Comparison of ENCODE assay signal across 8 mouse cellular contexts in the genomic region with DNA sequence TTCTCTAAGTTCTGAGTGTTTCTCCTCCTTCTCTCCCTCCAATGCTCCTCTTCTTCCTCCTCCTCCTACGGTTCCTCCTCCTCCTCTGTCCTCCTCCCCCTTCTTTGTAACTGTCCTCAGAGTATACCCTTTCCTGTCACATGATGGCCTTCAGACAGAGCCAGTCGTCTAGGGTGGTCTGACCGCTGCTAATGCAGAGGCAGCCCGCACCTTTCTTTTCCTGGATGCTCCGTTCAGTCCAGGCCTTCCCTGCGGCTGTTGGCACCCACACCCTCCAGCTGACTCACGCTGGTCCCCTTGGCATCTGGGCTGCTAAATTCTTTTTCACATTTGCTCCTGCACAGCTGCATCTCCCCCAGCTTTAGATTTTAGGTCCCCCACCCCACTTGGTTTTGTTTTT. TPM values are rescaled to one million over a fixed set of nuclear protein-coding genes. Genes with fewer than 3 reads are reported as not detected.
DNase-seq lines count a peak whose midpoint lies in the region; ATAC-seq and TF ChIP-seq lines count a peak whose summit lies in the region.

No protein-coding gene starts in this region.

- TF ChIP-seq POLR2A in lung, adult 2 months (IDR thresholded peaks at IDR 0.05; ENCODE audit: borderline replicate concordance, extremely low read depth, low read depth, low read length), result 0 out of 2 replicates have a peak, but pooled peaks have one; percentile 26

- peak overlapping the region; percentile 2; the same call in 1 of the 2 replicates for H3K4me2 ChIP-seq in embryonic facial prominence, embryonic 12.5 days (replicated peaks)
- peak overlapping the region; percentile 22; the same call in 1 of the 2 replicates for H3K4me2 ChIP-seq in heart, embryonic 16.5 days (ENCODE audit: low read depth, low read length)

- peaks cover 2% of the 10 kb centered on the region for H3K27me3 ChIP-seq in megakaryocyte, embryonic 14.5 days (replicated peaks)
- no peaks in the 10 kb centered on the region for H3K27me3 ChIP-seq in embryonic facial prominence, embryonic 12.5 days
- H3K27me3 ChIP-seq in heart, embryonic 16.5 days (ENCODE audit: control insufficient read depth, insufficient read depth, low read length), result no peaks in the 10 kb centered on the region

- no peak for TF ChIP-seq CTCF in lung, adult 2 months (IDR thresholded peaks at IDR 0.05; ENCODE audit: insufficient read depth, low read length)

- no peaks in the 10 kb centered on the region for H3K36me3 ChIP-seq in megakaryocyte, embryonic 14.5 days (replicated peaks; ENCODE audit: low read length)
- H3K36me3 ChIP-seq in embryonic facial prominence, embryonic 12.5 days, result no peaks in the 10 kb centered on the region
- no peaks in the 10 kb centered on the region for H3K36me3 ChIP-seq in heart, embryonic 16.5 days (ENCODE audit: control insufficient read depth, insufficient read depth)

- 15% methylated on average over 7 of the region's 7 CpGs for WGBS in embryonic facial prominence, embryonic 12.5 days
- WGBS in heart, embryonic 16.5 days, result 24% methylated on average over 7 of the region's 7 CpGs
- WGBS in lung, adult 2 months, result 23% methylated on average over 7 of the region's 7 CpGs

- H3K27ac ChIP-seq in embryonic facial prominence, embryonic 12.5 days, result peak overlapping the region; percentile 79
- H3K27ac ChIP-seq in heart, embryonic 16.5 days (ENCODE audit: low read length), result peak overlapping the region; percentile 88

- peaks cover 58% of the 10 kb centered on the region for H3K4me1 ChIP-seq in megakaryocyte, embryonic 14.5 days
- peaks cover 18% of the 10 kb centered on the region for H3K4me1 ChIP-seq in embryonic facial prominence, embryonic 12.5 days
- peaks cover 20% of the 10 kb centered on the region for H3K4me1 ChIP-seq in heart, embryonic 16.5 days (ENCODE audit: control insufficient read depth, insufficient read depth, low read length)
- peaks cover 14% of the 10 kb centered on the region for H3K4me1 ChIP-seq in lung, adult 2 months (ENCODE audit: control insufficient read depth, insufficient read depth, low read length)

- H3K4me3 ChIP-seq in megakaryocyte, embryonic 14.5 days (replicated peaks), result peak overlapping the region; percentile 87
- H3K4me3 ChIP-seq in embryonic facial prominence, embryonic 12.5 days, result no peak overlapping the region
- H3K4me3 ChIP-seq in heart, embryonic 16.5 days (ENCODE audit: low read length), result no peak overlapping the region
- no peak overlapping the region for H3K4me3 ChIP-seq in lung, adult 2 months (replicated peaks; ENCODE audit: extremely low read depth, low read depth, low read length)

- no peak overlapping the region for H3K9ac ChIP-seq in embryonic facial prominence, embryonic 12.5 days
- no peak overlapping the region; the same call in 1 of the 2 replicates for H3K9ac ChIP-seq in heart, embryonic 16.5 days (ENCODE audit: low read length)

- no peak for ATAC-seq in megakaryocyte, adult 5-6 weeks (ENCODE audit: poor library complexity, severe bottlenecking)
- no peak for ATAC-seq in embryonic facial prominence, embryonic 12.5 days (ENCODE audit: insufficient number of reproducible peaks, insufficient read depth, low FRiP score, low TSS enrichment)
- ATAC-seq in heart, embryonic 16.5 days (replicated peaks; ENCODE audit: extremely low read depth, insufficient read depth, low FRiP score), result peak; percentile 75
- ATAC-seq in inflammation-experienced regulatory T-cells, adult 6 months, result no peak

- H3K9me3 ChIP-seq in megakaryocyte, embryonic 14.5 days, result no peaks in the 10 kb centered on the region
- H3K9me3 ChIP-seq in embryonic facial prominence, embryonic 12.5 days, result no peaks in the 10 kb centered on the region
- no peaks in the 10 kb centered on the region for H3K9me3 ChIP-seq in heart, embryonic 16.5 days (replicated peaks; ENCODE audit: control insufficient read depth, low read length)

- peak; percentile 23 for DNase-seq in lung, adult 2 months
- peak; percentile 25 for DNase-seq in skeletal muscle tissue, adult 2 months (ENCODE audit: low read depth, low spot score)
- DNase-seq in B cell, adult 2 months, result no peak

RNA-seq across cellular contexts. Expression of a gene that starts 9.8 kb away (rescaled TPM):
- not detected in 2 replicates for polyA plus RNA-seq in megakaryocyte, embryonic 14.5 days (2012; ENCODE audit: insufficient read depth, low replicate concordance)
- not detected in 2 replicates for total RNA-seq in megakaryocyte, adult 5-6 weeks (2015)
- not detected in 2 replicates for total RNA-seq in megakaryocyte, adult 5-6 weeks (2017)
- polyA plus RNA-seq in embryonic facial prominence, embryonic 12.5 days (2016; fragmentation: Nextera tagmentation; extraction: Ambion mirVana), result not detected in 2 replicates
- not detected in 2 replicates for polyA plus RNA-seq in heart, embryonic 16.5 days (2015; fragmentation: Nextera tagmentation; extraction: Ambion mirVana)
- not detected in 2 replicates for polyA plus RNA-seq in lung, adult 2 months (2012; rRNA removed)
- polyA plus RNA-seq in inflammation-experienced regulatory T-cells, adult 6 months (2017; shearing (Covaris generic)), result not detected

RNA-seq across cellular contexts. Expression of a gene that starts 33.0 kb away (rescaled TPM):
- polyA plus RNA-seq in megakaryocyte, embryonic 14.5 days (2012; ENCODE audit: insufficient read depth, low replicate concordance), result 4.5 and 6.1 TPM in 2 replicates
- total RNA-seq in megakaryocyte, adult 5-6 weeks (2015), result 16.5 and 18.7 TPM in 2 replicates
- total RNA-seq in megakaryocyte, adult 5-6 weeks (2017), result 9.9 and 15.7 TPM in 2 replicates
- polyA plus RNA-seq in embryonic facial prominence, embryonic 12.5 days (2016; fragmentation: Nextera tagmentation; extraction: Ambion mirVana), result 9.0 and 9.3 TPM in 2 replicates
- 3.4 and 3.8 TPM in 2 replicates for polyA plus RNA-seq in heart, embryonic 16.5 days (2015; fragmentation: Nextera tagmentation; extraction: Ambion mirVana)
- polyA plus RNA-seq in lung, adult 2 months (2012; rRNA removed), result 11.2 and 14.9 TPM in 2 replicates
- polyA plus RNA-seq in inflammation-experienced regulatory T-cells, adult 6 months (2017; shearing (Covaris generic)), result 1 to 10 TPM; 2.0 to 2.7 (median 2.4) TPM

RNA-seq across cellular contexts. Expression of a gene that starts 52.0 kb away (rescaled TPM):
- polyA plus RNA-seq in megakaryocyte, embryonic 14.5 days (2012; ENCODE audit: insufficient read depth, low replicate concordance), result 41.4 and 63.4 TPM in 2 replicates
- total RNA-seq in megakaryocyte, adult 5-6 weeks (2015), result 246 and 264 TPM in 2 replicates
- total RNA-seq in megakaryocyte, adult 5-6 weeks (2017), result 158 and 170 TPM in 2 replicates
- 480 and 498 TPM in 2 replicates for polyA plus RNA-seq in embryonic facial prominence, embryonic 12.5 days (2016; fragmentation: Nextera tagmentation; extraction: Ambion mirVana)
- 121 and 123 TPM in 2 replicates for polyA plus RNA-seq in heart, embryonic 16.5 days (2015; fragmentation: Nextera tagmentation; extraction: Ambion mirVana)
- 74.0 and 101 TPM in 2 replicates for polyA plus RNA-seq in lung, adult 2 months (2012; rRNA removed)
- 100 to 1,000 TPM in 1 of 3 experiments, 10 to 100 TPM in 2; 76.6 to 101 (median 89.4) TPM for polyA plus RNA-seq in inflammation-experienced regulatory T-cells, adult 6 months (2017; shearing (Covaris generic))

Comparison
In these comparisons a context has a peak if more than half of its experiments do, and no peak if none do; other contexts are left out.
1. DNase-seq: peak in lung, adult 2 months (single experiment) and skeletal muscle tissue, adult 2 months (single experiment); none in B cell, adult 2 months (0 of 2).